Mouse (Mus musculus) testis, postnatal 10 days (tissue): ENCODE measurements around the gene Numbl.
A peak's percentile ranks its signal among the peaks of the same experiment; 100 is the strongest.

Source experiments
- DNase-seq: peaks from one replicate; pipeline ENCODE4 v3.0.0; 2021; ENCODE audit warnings: low spot score

Gene Numbl

DNA sequence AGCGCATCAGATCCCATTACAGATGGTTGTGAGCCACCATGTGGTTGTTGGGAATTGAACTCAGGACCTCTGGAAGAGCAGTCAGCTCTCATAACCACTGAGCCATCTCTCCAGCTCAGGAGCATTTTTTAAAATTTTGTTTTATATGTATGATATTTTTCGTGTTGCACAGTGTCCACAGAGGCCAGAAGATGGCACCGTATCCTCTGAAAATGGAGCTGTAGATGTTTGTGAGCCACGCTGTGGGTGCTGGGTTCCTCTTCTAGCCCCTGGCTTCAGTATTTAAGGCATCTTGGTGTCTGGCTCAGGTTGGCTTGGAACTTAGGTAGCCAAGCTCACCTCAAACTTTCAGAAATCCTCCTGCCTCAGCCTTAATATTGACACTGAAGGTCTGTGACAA lies 38.3 kb downstream of the Numbl start:
- no peak for DNase-seq

GRCm38 (mm10) chr7:27298033-27298610 lies 39.9 kb downstream of the Numbl start:
- DNase-seq: peak; percentile 73

GRCm38 (mm10) chr7:27298816-27299215 lies 40.6 kb downstream of the Numbl start:
- DNase-seq: no peak

GRCm38 (mm10) chr7:27300351-27300750 lies 42.1 kb downstream of the Numbl start:
- DNase-seq: no peak

- no peak for DNase-seq
Observed at GRCm38 (mm10) chr7:27300801-27301200, 42.6 kb downstream of the Numbl start.

DNA sequence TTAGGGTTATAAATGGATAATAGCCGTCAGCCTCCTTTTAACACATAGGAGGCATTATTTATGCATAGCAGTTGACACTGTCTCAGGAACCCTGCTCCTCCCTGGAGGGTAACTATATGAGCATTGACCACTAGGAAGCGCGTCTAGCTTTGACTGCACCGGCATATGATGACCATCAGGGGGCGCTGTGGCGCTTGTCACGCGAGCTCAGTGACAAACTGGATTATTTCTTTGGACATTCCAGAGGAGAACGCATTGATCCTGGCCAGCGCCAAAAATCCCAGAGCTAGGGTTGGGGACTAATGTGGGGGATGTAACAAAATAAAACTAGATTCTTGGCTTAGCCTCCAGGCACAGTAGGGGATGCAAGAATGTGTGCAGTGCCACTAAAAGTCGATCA lies 43.9 kb downstream of the Numbl start:
- DNase-seq: peak; percentile 92

DNA sequence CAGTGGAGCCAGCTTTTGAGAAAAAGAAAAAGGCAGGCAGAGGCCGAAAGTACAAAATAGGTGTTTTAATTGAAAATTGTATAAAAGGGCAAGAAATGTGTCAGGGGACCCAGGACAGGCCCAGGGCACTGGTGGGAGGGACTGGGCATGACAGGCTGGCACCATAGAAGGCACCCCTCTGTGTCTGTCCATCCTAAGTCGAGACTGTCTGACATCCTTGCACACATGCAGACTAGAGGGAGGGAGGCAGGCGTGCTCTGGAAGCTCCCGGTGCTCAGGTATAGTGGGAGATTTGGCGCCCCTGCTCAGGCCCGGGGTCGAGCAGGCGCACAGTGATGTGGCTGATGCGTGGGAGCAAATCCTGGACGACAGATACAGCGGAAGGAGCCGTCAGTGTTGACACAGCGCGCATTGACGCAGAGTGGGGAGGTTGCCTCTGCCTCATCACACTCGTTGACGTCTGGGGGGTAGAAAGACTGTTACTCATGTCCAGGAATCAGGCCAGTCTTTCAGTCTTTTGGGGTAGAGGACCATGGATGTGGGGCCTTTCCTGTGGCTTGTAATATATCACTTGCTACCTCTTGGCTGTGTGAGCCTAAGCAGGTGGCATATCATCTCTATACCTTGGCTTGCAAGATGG lies 47.0 kb downstream of the Numbl start:
- DNase-seq: no peak

GRCm38 (mm10) chr7:27306161-27307160 lies 48.2 kb downstream of the Numbl start:
- peak; percentile 80 for DNase-seq

DNA sequence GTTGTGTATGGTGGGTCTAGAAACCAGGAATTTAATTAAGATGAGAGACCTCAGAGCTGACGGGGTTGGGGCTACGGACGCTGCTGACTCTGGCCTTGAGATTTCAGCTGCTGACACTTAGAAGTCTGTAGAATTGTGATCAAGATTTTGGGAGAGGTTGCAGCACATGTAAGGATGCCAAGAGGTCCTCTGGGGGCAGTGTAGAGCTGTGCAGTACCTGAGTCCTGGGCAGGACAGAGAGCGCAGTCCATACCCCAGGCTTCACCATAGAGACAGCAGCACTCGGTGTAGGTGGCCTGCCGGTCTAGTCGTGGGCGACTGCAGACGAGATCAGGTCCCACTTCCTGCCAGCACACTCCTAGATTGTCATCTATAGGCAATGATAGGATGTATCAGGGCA lies 49.3 kb downstream of the Numbl start:
- no peak for DNase-seq

DNA sequence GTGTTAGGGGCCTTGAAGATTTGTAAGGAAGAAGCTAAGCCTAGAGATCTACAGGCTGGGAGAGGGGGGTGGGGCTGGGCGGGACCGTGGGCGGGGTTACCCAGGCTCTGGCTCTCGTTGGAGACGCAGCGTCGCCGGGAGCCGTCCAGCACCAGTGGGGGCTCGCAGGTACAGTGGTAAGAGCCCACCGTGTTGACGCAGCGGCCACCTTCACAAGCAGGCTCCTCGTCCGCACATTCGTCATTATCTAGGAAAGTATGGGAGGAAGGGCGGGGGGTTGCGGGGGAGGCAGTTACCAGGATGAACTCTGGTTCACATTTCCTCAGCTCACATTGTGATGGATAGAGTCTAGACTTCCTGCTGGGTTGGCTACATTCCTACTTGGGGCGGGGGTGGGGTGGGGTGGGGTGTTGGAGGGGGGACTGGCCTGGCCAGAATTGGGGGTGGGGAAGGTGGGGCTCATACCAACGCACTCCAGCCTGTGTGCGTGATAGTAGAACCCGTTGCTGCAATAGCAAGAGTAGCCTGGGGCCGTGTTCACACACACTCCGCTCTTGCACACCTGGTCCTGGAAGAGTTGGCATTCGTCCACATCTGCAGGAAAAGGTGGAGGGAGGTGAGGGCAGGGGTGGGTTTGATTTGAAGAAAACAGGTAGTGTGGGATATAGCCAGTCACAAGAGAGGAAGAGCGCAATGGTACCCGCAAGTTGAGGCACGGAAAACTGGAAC lies 50.8 kb downstream of the Numbl start:
- peak; percentile 50 for DNase-seq

DNA sequence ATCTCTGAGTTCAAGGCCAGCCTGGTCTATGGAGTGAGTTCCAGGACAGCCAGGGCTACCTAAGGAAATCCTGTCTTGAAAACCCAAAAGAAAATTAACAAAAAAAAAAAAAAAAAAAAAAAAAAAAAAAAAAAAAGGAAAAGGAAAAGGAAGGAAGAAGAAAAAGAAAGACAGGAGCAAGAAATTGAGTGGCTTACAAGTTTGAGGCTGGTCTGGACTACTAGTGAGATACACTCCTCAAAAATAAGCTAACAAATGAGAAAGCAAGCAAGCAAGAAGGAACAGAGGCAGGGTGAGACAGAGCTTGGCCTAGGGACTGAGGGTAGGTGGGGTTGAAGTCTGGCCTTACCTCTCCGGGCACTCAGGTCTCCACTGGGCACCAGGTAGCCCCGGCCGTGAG lies 51.6 kb downstream of the Numbl start:
- DNase-seq: no peak

GRCm38 (mm10) chr7:27310306-27310705 lies 52.1 kb downstream of the Numbl start:
- peak; percentile 75 for DNase-seq

DNA sequence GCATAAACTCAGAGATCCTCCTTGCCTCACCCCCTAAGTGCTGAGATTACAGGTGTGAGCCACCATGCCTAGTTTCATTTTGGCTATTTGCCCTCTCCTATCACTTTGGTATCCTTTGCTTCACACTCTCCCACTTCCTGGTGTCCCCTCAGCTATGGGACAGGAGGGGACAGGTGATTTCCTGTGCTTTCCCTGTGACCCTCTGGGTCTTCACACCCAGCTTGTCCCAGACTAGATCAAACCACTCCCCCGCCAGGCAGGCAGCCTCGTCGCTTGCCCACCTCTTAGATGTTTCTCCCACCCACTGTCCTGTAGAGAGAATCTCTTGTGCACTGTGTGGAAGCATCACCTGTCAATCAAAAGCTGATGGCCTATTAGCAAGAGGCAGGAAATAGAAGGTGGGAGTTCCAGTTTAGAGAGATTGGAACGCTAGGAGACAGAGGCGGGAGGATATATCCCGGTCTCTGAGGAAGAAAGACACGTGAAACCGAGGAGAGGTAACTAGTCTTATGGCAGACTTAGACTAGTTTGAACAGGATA lies 52.8 kb downstream of the Numbl start:
- DNase-seq: no peak

GRCm38 (mm10) chr7:27311651-27312284 lies 53.5 kb downstream of the Numbl start:
- no peak for DNase-seq

DNA sequence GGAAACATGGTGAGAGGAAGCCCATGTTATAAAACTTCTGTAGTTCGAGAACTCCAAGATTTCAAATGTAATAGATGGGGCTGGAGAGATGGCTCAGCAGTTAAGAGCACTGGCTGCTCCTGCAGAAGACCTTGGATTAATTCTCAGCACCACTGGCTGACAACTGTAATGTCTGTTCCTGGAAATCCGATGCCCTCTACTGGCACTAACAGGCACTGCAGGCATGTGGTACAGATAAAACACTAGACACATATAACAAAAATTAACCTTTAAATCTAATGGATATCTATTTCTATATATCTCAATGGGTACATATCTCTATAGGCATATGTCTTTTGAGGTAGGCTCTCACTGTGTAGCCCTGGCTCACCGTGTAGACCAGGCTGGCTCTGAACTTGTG lies 56.2 kb downstream of the Numbl start:
- DNase-seq: no peak

DNA sequence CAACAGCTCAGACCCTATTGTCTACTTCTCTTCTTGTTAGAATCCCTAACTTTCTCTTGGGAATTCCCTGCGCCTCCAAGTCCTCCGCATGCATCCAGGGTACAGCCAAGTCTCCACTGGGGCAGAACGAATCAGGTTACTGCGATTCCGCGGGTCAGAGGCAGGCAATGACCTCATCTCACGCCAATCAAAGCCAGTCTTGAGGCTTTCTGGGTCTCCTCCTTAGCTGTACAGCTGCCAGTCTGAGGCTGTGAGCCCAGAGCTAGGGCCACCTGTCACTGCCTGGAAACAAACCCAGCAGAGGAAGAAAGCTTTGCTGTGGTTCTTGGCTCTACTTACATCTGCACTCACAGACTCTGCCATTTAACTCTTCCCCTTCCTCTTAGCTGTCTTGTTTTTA lies 57.7 kb downstream of the Numbl start:
- peak; percentile 36 for DNase-seq

- peak; percentile 39 for DNase-seq
Observed at GRCm38 (mm10) chr7:27319411-27319810, 61.2 kb downstream of the Numbl start.

DNA sequence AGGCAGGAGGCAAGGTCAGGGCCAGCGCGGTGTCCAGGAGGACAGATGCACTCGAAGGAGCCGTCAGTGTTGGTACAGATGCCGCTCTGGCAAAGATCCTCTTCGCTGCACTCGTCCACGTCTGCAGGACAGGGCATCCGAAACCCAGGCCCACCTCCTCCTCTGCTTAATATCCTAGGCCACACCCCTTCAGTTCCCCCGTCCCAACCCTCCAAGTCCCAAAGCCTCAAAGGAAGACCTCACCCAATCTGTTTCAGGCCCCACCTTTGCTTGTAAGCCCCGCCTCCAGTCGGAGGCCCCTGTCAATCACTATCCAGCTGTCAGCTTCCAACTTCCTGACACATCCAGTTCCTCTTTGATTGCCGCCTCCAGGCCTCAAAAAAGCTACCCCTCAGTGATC lies 64.1 kb downstream of the Numbl start:
- peak; percentile 40 for DNase-seq

DNA sequence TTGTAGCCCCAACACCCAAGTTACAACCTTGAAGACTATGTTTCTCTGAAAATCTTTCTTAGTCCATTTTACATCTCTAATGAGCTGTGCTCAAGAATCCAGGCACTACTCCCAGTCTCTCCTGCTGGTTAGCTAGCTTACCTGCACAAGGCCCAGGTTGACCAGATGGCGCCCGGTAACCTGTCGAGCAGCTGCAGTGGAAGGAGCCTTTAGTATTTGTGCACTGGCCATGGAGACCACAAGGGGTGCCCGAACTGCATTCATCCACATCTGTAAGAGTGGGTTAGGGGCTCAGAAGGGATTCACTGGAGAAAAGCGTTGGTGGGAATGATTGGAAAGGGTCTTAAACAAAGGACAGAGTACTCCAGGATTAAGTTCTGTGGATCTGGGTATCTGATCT lies 64.8 kb downstream of the Numbl start:
- DNase-seq: peak; percentile 42

- DNase-seq: peak; percentile 46
Observed at GRCm38 (mm10) chr7:27324161-27324560, 65.9 kb downstream of the Numbl start.

DNA sequence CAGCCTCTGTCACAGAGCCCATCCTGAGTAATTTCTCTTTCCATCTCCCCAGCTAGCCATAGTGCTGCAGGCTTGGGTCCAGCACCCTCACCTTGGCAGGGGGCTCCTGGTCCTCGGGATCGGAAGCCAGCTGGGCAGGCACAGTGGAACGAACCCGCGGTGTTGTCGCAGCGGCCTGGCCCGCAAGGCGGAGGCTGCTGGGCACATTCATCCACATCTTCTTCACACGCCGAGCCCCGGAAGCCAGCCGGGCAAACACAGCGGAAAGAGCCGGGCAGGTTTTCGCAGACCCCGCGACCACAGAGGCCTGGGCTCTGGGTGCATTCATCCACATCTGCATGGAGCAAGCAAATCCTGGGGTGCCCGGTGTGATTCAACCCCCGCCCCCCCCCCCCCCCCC lies 66.7 kb downstream of the Numbl start:
- no peak for DNase-seq
